Mouse (Mus musculus) lung, postnatal 14 days (tissue): ENCODE data around the gene Abl1.
A peak's percentile ranks its signal among the peaks of the same experiment; 100 is the strongest.

ENCODE experiments used
- DNase-seq: peaks from one replicate; pipeline ENCODE4 v3.0.0; 2021

Abl1 gene

GRCm38 (mm10) chr2:31749046-31749709 lies 61.0 kb downstream of the Abl1 start:
- DNase-seq: no peak

GRCm38 (mm10) chr2:31750133-31750532 lies 62.0 kb downstream of the Abl1 start:
- no peak for DNase-seq

DNA sequence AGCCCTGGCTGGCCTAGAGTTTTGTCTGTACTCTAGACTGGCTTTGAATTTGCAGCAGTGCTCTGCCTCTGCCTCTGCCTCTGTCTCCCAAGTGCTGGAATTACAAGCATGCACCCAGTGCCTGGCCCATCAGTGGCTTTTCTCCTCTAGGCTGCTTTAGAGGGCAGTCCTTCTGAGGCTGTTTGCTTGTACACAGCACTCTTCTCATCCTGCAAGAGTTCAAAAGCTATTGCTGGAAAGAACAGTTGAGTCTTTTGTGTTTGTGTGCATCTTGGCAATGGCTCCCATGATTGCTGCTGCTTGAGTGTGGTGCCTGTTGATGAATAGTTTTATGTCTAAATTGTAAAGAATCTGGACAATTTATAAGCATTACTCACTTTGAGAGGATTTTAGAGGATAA lies 69.3 kb downstream of the Abl1 start:
- DNase-seq: no peak

DNA sequence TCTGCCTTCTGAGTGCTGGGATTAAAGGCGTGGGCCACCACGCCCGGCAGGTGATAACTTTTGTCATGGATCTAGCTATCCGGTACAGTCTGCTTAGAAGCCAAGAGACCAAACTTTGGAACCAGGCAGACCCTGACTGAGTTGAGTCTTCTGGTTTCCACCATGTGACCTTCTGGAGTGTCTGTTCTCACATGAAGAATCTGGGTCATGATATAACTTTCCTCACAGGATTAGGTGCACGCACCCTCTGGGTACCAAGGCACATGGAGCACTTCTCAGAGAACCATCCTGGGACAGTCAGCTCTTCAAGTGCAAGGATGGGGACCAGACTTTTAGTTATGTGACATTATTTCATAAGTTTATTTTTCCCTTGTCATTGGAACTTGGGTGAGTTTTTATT lies 70.8 kb downstream of the Abl1 start:
- no peak for DNase-seq

DNA sequence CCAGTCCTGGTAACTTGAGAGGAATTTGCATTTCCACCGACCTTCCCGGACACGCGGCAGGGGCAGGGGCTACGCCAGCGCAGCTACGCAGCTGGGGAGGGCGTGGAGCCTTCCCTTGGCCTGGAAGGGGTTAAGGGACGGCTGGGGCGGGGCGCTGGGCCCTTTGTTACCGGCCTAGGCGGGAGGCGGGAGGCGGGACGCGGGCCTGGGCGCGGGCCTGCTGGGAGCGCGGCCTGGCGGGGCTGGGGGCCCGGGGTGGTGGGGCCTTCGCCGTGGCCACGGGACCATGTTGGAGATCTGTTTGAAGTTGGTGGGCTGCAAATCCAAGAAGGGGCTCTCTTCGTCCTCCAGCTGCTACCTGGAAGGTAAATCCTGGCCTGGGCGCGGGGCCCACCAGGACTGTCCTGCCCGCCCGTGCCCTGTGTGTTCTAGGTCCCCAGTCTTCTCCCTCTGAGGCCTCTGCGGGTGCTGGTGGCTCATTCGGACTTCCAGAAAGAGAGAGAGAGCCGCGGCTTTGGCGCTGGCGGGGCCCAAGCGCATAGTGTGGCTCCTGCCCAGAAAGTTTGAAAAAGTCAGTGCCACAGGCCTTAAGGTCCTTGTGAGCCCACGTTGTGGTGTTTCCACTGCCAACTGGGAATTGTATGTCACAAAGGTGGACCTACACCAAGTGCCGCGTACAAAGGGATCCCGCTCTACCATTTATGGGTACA lies 71.7 kb downstream of the Abl1 start:
- DNase-seq: peak; percentile 89

GRCm38 (mm10) chr2:31760486-31760885 lies 72.3 kb downstream of the Abl1 start:
- no peak for DNase-seq

- DNase-seq: no peak
Observed at GRCm38 (mm10) chr2:31761115-31761531, 72.9 kb downstream of the Abl1 start.

DNA sequence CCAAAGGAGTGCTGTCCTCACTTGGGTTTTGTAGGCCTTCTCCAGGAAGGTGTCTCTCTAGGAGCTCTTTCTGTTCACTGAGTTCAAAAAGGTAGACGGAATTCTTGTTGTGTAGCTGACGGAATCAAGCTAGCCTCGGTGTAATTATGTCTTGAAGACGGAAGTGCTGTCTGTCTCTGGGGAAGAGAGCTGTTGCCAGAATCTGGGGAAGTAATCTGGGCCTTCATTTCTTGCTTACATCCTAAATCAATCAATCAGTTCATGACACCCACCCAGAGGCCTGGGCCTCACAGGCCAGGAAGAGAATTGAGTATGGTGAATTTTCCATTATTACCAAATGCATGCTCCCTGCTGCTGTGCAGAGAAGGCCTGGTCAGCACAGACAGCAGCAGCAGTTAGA lies 73.4 kb downstream of the Abl1 start:
- no peak for DNase-seq

- DNase-seq: no peak
Observed at GRCm38 (mm10) chr2:31762155-31762554, 74.0 kb downstream of the Abl1 start.

- DNase-seq: no peak
Observed at GRCm38 (mm10) chr2:31762853-31763252, 74.7 kb downstream of the Abl1 start.

- no peak for DNase-seq
Observed at GRCm38 (mm10) chr2:31763271-31763670, 75.1 kb downstream of the Abl1 start.

DNA sequence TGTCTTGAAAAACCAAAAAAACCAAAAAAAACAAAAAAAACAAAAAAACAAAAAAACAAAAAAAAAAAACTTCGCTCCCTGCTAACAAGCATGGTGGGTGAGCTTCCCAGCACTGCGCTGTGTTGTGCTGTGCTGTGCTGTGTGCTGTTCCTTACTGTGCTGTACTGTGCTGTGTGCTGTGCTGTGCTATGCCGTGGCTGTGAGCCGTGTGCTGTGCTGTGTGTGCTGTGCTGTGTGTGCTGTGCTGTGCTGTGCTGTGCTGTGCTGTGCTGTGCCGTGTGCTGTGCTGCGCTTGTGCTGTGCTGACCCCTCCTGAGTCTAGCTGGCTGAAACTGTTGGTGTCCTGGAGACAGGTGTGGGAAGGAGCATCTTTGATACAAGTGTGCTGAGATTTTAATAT lies 78.9 kb downstream of the Abl1 start:
- DNase-seq: no peak

DNA sequence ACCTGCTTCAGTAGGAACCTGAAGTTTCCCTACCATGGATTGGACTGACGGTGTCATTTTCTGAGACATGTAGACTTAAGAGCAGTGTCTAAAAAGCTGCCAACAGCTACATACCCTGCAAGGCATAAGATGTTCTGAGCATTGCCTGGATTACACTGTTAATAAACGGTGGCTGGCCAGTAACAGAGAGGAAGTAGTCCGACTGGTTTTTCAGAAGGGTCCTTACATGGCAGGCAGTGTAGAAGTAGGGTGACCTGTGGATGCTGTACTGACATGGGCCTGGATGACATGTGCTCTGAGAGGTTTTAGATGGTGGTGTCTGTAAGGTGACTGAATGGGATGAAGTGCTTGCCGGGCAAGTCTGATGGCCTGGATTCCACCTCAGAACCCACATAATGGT lies 79.6 kb downstream of the Abl1 start:
- DNase-seq: no peak

- DNase-seq: no peak
Observed at GRCm38 (mm10) chr2:31769115-31769514, 80.9 kb downstream of the Abl1 start.

DNA sequence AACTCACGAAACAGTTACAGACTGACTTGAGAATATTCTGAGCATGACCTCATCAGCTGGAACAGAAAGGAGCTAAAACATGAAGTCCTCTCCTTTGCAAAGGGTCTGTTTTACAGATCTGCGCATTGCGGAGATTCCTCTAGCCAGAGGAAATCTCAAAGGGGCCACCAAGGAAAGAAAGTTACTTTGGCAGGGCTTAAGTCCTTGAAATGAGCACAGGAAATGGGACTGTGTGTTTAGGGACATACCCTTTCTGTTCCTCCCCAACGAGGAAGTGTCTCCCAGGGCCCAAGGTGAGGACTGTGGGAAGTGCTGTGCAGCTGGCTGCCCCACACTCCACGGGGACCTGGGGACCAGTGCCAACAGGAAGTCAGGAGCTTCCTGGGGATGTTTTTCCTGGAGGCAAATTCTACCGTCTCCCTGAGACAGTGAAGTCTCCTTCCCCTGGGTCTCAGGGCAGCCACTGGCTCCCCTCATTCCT lies 81.5 kb downstream of the Abl1 start:
- peak; percentile 77 for DNase-seq

- peak; percentile 71 for DNase-seq
Observed at GRCm38 (mm10) chr2:31770781-31771441, 82.7 kb downstream of the Abl1 start.

- no peak for DNase-seq
Observed at GRCm38 (mm10) chr2:31776479-31776878, 88.3 kb downstream of the Abl1 start.

DNA sequence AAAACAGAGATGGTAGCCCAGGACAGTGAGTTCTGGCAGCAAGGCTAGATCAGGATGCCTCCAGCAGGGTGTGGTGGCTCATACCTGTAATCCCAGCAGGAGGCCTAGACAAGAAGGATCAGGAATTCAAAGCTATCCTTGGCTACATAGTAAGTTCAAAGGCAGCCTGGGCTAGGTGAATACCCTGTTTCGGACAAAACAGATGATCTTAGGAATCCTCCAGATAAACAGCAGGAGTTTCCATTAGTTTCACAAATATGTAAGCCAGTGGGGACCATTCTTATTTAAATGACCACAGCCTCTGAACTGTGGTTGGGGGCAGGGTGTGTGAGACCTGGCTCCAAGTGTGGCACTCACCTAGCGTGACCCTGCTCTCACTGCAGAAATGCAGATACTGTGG lies 91.1 kb downstream of the Abl1 start:
- no peak for DNase-seq

- no peak for DNase-seq
Observed at GRCm38 (mm10) chr2:31782958-31783602, 94.9 kb downstream of the Abl1 start.

GRCm38 (mm10) chr2:31785074-31785473 lies 96.9 kb downstream of the Abl1 start:
- DNase-seq: peak; percentile 86

DNA sequence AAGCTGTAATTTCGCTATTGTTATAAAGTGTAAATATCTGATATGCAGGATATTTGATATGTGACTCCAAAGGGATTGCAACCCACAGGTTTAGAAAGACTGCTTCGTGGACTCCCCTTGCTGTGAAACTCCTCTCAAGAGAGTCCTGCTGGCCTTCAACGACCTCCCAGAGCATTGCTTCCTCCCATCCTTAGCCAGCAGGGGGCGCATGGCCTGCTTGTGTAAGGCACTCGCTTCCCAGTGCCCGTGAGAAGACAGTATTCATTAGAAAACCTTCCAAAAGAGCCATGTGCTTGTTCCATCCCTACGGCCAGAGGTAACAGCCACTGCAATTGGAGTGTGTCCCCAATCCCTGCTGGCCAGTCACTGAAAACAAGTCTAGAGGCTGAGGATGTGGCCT lies 98.9 kb downstream of the Abl1 start:
- DNase-seq: peak; percentile 87

GRCm38 (mm10) chr2:31788227-31788626 lies 100.1 kb downstream of the Abl1 start:
- DNase-seq: no peak

DNA sequence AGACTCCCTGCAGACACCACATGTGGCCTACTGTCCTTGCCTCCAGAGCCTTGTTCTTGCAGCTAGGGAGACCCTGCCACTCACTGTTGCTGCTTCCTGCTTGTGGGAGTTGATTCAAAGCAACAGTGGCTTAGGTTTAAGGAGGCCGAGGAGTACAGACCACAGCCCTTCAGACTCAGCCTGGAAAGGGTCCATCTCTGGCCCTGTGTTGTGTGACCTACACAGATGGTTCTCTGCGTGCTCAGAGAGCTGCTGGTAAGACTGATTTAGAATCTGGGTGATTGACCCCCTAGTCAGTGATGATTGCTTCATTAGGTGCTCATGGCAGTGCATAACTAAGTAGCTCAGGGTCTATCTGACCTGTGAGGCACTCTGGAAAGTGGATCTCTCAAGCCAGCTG lies 101.0 kb downstream of the Abl1 start:
- DNase-seq: no peak
